Mouse (Mus musculus): Measurements from ENCODE around the gene Ksr1. TPM values are rescaled to one million over a fixed set of nuclear protein-coding genes. Genes with fewer than 3 reads are reported as not detected.

Ksr1 gene
- polyA plus RNA-seq, 1 experiment from 2014 or later: 3.9 TPM

DNA sequence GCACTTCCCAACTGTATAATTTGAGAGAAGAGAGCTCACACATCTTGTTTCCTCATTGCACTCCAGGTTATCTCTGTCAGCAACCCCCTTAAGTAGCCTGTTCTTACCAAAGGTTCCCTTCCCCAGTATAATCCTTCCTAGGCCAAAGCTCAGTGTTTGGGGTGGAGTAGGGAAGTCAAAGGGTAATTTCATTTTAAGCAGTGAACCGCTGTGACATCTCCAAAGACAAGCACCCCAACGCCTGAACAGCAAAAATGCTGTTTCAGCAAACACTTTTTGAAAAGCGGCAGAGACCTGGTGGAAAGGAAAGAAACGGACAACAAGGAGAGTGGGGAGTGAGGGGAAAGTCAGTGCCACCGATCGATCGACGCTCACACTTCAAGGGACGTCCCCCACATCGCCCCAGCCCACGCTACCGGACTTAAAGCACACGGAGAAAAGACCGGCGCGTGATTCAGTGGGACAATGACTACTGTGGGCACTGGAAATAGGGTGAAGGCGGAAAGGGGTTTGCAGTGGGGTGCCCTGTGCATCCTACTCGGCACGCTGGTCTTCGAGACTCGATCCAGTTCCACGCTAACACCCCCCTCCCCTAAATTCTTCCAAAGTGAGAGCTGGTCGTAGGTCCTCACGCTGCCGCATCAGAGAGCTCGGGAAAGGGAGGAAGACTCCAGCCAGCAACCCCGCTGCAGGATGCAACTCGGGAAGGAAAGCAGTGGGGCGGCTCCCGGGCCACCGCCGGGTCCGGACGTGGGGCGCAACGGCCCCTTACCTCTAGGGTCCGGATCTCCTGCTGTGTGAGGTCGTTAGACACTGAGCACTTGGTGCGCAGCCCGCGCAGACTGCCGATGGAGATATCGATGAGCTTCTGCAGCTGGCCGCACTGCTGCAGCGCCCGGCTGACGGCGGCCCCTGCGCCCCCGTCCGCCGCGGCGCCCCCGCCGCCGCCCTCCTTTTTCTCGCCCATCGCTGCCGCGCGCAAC is 633 bp downstream of the Ksr1 start:
- Histone ChIP-seq H3K4me3 (peak overlapping the region; percentile 59), H3K9me3 (no peaks in the 10 kb centered on the region), H3K4me2 (replicated peaks) (peak overlapping the region; percentile 66), H3K27me3 (no peaks in the 10 kb centered on the region), H3K27ac (peak overlapping the region; percentile 85), H3K9ac (peak overlapping the region; percentile 70), H3K36me3 (no peaks in the 10 kb centered on the region), H3K4me1 (peaks cover 37% of the 10 kb centered on the region)
- WGBS: 2% methylated on average over 62 of the region's 62 CpGs
- no peak for ATAC-seq (ENCODE audit: insufficient number of reproducible peaks, insufficient read depth, low FRiP score, low TSS enrichment)

DNA sequence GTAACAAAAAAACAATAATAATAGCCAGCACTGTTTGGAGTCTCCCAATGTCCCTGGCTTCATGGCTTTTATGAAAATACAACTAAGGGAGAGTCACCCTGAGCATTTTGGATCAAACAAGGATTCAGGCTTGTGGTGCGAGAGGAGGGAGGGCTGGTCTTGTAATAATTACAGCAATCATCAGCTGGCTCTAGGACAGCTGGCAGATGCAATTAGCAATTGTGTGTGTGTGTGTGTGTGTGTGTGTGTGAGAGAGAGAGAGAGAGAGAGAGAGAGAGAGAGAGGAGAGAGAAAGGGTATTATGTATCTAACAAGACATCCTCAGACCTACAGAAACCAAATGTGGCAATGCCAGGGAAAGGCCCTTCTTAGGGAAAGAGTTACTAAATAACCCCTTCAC is 1.5 kb downstream of the Ksr1 start:
- H3K9ac ChIP-seq: no peak overlapping the region
- no peaks in the 10 kb centered on the region for H3K9me3 ChIP-seq
- ATAC-seq (ENCODE audit: insufficient number of reproducible peaks, insufficient read depth, low FRiP score, low TSS enrichment): no peak
- 52% methylated on average over 1 of the region's 1 CpGs for WGBS
- H3K36me3 ChIP-seq: no peaks in the 10 kb centered on the region
- no peak overlapping the region for H3K27ac ChIP-seq
- H3K27me3 ChIP-seq: no peaks in the 10 kb centered on the region
- peaks cover 37% of the 10 kb centered on the region for H3K4me1 ChIP-seq
- peak overlapping the region; percentile 66 for H3K4me2 ChIP-seq (replicated peaks)
- peak overlapping the region; percentile 59 for H3K4me3 ChIP-seq

DNA sequence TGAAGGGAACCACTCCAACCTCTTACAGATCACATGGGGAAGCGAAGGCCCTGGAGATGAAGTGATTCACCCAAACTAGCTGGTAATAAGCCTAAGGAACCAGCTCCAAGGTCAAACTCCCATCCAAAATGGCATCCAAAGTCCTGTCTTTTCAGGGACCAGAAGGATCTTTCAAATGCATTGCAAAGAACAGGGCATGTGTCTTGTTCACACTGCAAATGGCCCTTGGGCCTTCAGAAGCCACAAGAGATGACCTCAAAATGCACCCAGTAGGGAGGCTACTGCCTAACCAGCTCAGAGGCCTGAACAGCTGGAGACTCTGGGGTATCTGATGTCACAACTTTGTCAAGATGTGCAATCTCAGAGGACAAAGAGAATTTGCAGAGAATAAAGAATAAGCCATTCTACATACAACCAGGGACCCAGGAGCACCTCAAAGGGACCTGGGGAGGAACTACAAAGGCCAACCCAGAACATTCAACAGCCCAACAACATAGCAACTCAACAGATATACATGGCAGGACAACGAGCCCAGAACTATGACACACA is 2.1 kb downstream of the Ksr1 start:
- Histone ChIP-seq H3K4me3 (0 out of 2 replicates have a peak overlapping the region, but pooled peaks have one; percentile 59), H3K4me2 (replicated peaks) (peak overlapping the region; percentile 66)
- 67% methylated on average over 2 of the region's 2 CpGs for WGBS

DNA sequence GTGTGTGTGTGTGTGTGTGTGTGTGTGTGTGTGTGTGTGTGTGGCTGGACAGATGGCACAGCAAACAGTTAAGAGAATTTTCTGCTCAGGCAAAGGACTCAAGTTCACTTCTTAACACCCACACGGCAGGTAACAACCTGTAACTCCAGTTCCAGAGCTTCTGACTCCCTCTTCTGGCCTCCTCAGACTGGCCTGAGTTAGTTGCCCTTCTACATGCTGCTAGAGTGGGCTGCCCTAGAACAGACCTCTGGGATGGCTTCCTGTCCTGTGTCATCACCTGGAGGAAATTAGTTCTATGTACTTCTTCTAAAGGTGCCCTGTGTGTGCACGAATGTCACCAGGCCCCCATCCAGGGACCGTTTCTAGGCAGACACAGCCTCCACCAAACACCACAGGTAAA is 2.9 kb downstream of the Ksr1 start:
- Histone ChIP-seq H3K4me2 (replicated peaks) (no peak overlapping the region), H3K4me1 (peaks cover 37% of the 10 kb centered on the region)
- 86% methylated on average over 3 of the region's 3 CpGs for WGBS

More for the DNA sequence above, 2.1 kb downstream of the Ksr1 start:
- Histone ChIP-seq H3K27ac (no peak overlapping the region), H3K9ac (no peak overlapping the region), H3K9me3 (no peaks in the 10 kb centered on the region), H3K27me3 (no peaks in the 10 kb centered on the region), H3K36me3 (no peaks in the 10 kb centered on the region), H3K4me1 (peaks cover 37% of the 10 kb centered on the region)
- no peak for ATAC-seq (ENCODE audit: insufficient number of reproducible peaks, insufficient read depth, low FRiP score, low TSS enrichment)

DNA sequence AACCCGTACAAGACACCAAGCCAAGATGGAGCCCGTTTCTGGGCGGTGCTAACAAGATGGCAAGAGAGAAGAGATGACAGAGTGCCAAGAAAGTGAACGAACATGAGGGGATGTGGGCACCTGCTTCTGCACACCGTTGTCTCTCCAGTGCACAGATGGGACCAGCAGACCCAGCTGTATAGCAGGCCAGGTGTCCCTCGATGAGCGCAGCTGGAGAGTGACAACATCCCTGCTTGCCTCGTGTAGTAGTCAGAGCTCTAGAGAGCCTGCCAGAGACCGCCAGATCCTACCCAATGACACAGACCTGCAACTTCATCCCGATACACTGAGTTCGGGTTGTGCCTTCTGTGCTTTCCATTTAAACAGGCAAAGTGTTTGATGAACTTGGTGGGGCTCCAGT is 3.8 kb downstream of the Ksr1 start:
- no peak overlapping the region for H3K4me3 ChIP-seq
- no peaks in the 10 kb centered on the region for H3K9me3 ChIP-seq
- H3K4me2 ChIP-seq (replicated peaks): no peak overlapping the region
- 0 out of 2 replicates have a peak overlapping the region, but pooled peaks have one; percentile 25 for H3K27ac ChIP-seq
- H3K36me3 ChIP-seq: no peaks in the 10 kb centered on the region
- WGBS: 87% methylated on average over 11 of the region's 11 CpGs
- H3K27me3 ChIP-seq: no peaks in the 10 kb centered on the region
- H3K9ac ChIP-seq: no peak overlapping the region
- ATAC-seq (ENCODE audit: insufficient number of reproducible peaks, insufficient read depth, low FRiP score, low TSS enrichment): no peak
- H3K4me1 ChIP-seq: peaks cover 37% of the 10 kb centered on the region

More for the DNA sequence above, 2.9 kb downstream of the Ksr1 start:
- Histone ChIP-seq H3K36me3 (no peaks in the 10 kb centered on the region), H3K4me3 (no peak overlapping the region), H3K9me3 (no peaks in the 10 kb centered on the region), H3K9ac (no peak overlapping the region), H3K27me3 (no peaks in the 10 kb centered on the region), H3K27ac (no peak overlapping the region)
- ATAC-seq (ENCODE audit: insufficient number of reproducible peaks, insufficient read depth, low FRiP score, low TSS enrichment): no peak

DNA sequence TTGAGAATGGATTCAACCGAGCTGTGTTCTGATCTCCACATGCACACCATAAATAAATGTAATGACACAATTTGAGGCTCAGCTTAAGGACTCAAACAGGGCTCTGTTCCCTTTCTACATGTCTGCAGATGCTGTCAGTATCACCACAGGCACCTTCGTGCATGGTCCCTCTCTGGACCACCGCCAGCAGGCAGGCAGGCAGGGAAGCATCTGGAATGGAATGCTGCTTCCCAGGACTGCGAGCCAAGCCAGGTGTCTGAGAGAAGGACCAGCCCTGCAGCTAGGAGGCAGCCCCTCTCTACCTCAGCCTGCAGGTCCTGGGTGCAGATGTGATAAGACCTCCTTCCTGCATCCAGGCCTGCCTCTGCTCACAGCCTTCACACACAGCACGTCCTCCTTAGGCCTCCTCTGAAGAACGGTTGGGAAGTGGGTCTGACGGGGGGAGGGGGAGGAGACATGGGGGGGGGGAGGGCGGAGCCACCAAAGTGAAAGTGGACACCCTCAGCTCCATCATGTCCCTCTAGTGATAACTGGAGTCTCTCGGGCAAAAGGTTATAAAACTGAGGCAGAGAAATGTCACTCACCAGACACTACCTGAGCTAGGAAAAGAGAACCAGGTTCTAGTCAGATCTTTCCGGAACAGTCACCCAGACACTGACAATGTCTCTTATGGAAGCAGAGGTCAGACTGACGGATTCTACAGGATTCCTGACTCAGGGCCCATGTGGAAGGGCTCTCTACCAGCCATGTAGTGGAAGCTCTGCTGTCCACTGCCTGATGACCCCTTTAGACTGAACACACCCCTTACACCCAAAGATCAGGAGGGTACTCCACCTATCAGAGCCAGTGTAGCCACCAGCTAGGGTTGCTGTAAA is 4.7 kb downstream of the Ksr1 start:
- Histone ChIP-seq H3K36me3 (no peaks in the 10 kb centered on the region), H3K9ac (no peak overlapping the region), H3K27ac (no peak overlapping the region), H3K4me3 (no peak overlapping the region), H3K27me3 (no peaks in the 10 kb centered on the region), H3K4me2 (replicated peaks) (no peak overlapping the region), H3K9me3 (no peaks in the 10 kb centered on the region), H3K4me1 (peaks cover 38% of the 10 kb centered on the region)
- no peak for ATAC-seq (ENCODE audit: insufficient number of reproducible peaks, insufficient read depth, low FRiP score, low TSS enrichment)
- 35% methylated on average over 11 of the region's 11 CpGs for WGBS

DNA sequence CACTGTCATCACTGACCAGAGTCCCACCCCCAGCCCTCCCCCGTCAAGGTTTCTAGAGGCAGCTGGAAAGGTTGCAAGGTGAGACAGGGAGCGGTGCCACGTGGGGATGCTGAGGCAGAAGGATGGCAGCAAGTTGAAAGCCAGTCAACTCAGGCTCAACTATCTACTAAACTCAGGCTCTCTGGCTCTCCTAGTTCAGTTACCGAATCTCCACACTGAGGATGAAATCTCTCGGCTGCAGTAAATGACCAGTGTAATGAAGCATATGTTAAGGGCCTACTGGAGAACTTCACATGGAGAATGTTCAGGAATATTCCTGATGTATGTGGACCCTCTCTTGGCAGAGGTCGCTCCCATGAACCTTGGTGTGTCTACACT is 5.7 kb downstream of the Ksr1 start:
- WGBS: 89% methylated on average over 6 of the region's 6 CpGs
- H3K27me3 ChIP-seq: no peaks in the 10 kb centered on the region
- H3K9ac ChIP-seq: no peak overlapping the region
- H3K9me3 ChIP-seq: no peaks in the 10 kb centered on the region
- H3K4me2 ChIP-seq (replicated peaks): no peak overlapping the region
- no peaks in the 10 kb centered on the region for H3K36me3 ChIP-seq
- peaks cover 46% of the 10 kb centered on the region for H3K4me1 ChIP-seq
- H3K4me3 ChIP-seq: no peak overlapping the region
- no peak overlapping the region for H3K27ac ChIP-seq
- ATAC-seq (ENCODE audit: insufficient number of reproducible peaks, insufficient read depth, low FRiP score, low TSS enrichment): no peak

DNA sequence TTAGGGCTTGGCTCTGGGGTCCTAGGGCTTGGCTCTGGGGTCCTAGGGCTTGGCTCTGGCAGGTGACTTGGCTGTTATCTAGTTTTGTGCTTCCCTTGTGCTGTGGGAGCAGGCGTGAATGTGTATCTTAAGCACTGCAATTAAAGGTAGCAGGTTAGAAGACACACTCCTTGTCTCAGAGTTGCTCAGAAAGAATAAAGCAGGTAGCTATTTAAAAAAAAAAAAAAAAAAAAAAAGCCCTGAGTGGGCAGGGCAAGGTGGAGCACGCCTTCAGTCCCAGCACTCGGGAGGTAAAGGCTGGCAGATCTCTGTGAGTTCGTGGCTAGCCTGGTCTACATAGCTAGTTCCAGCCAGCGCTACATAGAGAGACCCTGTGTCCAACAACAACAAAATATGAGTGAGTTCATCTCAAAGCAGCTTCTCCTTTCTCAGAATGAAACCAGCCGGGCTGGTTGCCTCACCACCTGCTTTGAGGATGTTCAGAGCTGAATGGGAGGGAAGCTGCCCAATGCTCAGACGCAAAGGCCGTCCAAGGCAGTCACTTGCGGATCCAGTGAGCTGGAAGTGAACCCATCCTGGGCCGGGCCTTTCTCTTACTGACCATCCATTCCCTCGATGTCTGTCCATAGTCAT is 6.2 kb downstream of the Ksr1 start:
- no peak overlapping the region for H3K4me2 ChIP-seq (replicated peaks)
- H3K27me3 ChIP-seq: no peaks in the 10 kb centered on the region
- no peak for ATAC-seq (ENCODE audit: insufficient number of reproducible peaks, insufficient read depth, low FRiP score, low TSS enrichment)
- no peaks in the 10 kb centered on the region for H3K9me3 ChIP-seq
- no peak overlapping the region for H3K9ac ChIP-seq
- no peak overlapping the region for H3K4me3 ChIP-seq
- 88% methylated on average over 11 of the region's 11 CpGs for WGBS
- no peaks in the 10 kb centered on the region for H3K36me3 ChIP-seq
- H3K4me1 ChIP-seq: peaks cover 43% of the 10 kb centered on the region
- no peak overlapping the region for H3K27ac ChIP-seq

DNA sequence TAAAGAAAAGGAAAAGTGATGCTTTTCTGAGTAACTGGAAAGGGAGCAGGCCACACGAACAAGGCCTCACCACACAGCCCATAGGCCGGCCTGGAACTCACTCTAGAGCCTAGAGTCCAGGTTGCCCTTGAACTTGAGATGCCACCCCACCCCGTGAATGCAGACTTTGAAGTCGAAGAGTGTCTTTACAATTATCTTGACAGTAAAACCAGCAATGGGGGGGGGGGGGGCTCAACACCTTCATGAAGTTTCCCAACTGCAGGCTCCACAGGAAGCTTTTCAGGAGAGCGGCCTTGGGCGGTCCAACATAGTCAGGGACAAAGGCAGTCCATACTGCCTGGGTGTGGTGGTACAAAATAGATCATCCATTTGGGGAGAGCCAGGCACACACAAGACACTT is 7.6 kb downstream of the Ksr1 start:
- Histone ChIP-seq H3K9me3 (no peaks in the 10 kb centered on the region), H3K4me1 (peaks cover 29% of the 10 kb centered on the region), H3K9ac (no peak overlapping the region), H3K36me3 (no peaks in the 10 kb centered on the region), H3K27me3 (no peaks in the 10 kb centered on the region), H3K4me2 (replicated peaks) (no peak overlapping the region), H3K4me3 (no peak overlapping the region), H3K27ac (0 out of 2 replicates have a peak overlapping the region, but pooled peaks have one; percentile 17)
- ATAC-seq (ENCODE audit: insufficient number of reproducible peaks, insufficient read depth, low FRiP score, low TSS enrichment): no peak
- WGBS: 90% methylated on average over 6 of the region's 6 CpGs

DNA sequence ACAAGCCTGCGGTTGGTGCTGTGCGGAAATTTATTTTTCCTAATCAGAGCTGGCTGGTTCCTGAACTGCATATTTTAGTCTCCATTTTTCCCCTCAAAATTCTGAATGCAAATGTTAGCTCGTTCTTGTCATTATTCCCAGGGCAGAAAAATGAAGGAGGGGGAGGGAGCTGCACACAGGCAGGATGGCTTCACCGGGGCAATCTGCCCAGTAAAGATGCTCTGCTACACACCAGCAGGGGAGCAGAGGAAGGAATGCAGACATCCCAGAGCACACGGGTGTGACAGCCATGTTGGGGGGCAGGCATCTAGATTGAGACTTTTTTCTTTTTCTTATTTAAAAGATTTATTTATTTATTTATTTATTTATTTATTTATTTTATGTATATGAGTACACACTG is 9.0 kb downstream of the Ksr1 start:
- Histone ChIP-seq H3K9ac (no peak overlapping the region), H3K27ac (no peak overlapping the region), H3K4me1 (peaks cover 23% of the 10 kb centered on the region), H3K4me2 (replicated peaks) (no peak overlapping the region), H3K27me3 (no peaks in the 10 kb centered on the region), H3K36me3 (no peaks in the 10 kb centered on the region), H3K4me3 (no peak overlapping the region), H3K9me3 (no peaks in the 10 kb centered on the region)
- ATAC-seq (ENCODE audit: insufficient number of reproducible peaks, insufficient read depth, low FRiP score, low TSS enrichment): no peak
- 80% methylated on average over 5 of the region's 5 CpGs for WGBS

DNA sequence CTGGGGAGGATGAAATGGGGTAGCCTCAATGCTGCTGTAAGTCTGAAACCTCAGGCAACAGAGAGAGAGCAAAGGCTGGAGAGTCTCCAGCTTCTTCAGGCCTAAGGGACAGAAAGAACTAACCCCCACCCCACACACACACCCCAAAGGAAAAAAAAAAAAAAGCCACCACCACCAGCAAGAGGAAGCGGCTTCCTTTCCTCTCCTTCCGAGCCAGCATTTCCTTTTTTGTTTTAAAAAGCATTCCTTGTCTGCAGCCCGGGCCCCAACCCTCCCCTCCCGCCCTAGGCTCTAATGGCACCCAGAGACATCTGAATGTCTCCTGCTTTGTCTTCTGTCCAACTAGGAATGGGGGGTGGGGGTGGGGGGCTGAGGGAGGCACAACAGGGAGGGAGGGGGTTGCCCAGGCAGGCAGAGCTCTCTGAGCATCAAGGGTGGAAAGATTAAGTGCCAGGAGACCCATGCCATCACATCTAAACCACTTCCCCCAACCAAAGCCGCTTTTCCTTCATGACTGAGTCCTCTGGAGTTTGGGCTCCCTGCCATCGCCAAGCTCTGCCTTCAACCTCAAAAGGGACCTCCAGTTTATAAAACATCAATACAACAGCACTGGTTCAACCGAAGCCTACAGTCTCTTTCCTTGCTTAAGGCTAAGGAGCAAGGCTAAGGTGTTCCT is 10.4 kb downstream of the Ksr1 start:
- no peak for ATAC-seq (ENCODE audit: insufficient number of reproducible peaks, insufficient read depth, low FRiP score, low TSS enrichment)
- Histone ChIP-seq H3K27ac (peak overlapping the region; percentile 46), H3K36me3 (no peaks in the 10 kb centered on the region), H3K9ac (no peak overlapping the region), H3K4me3 (no peak overlapping the region), H3K9me3 (no peaks in the 10 kb centered on the region), H3K27me3 (no peaks in the 10 kb centered on the region), H3K4me2 (replicated peaks) (no peak overlapping the region), H3K4me1 (peaks cover 9% of the 10 kb centered on the region)
- 27% methylated on average over 7 of the region's 7 CpGs for WGBS
